Mouse (Mus musculus) heart, embryonic 10.5 days (tissue): Measurements from ENCODE around the gene Apoc2. TPM values are rescaled to one million over a fixed set of nuclear protein-coding genes. Genes with fewer than 3 reads are reported as not detected.

Experiments used
- DNase-seq: peaks from one replicate; pipeline ENCODE4 v3.0.0-alpha.2; 2017; ENCODE audit warnings: low spot score
- H3K27ac ChIP-seq: fragments of 300-500 bp; sonication (generic); 2 replicates; pipeline ENCODE4 v1.5.1; 2016; ENCODE audit warnings: mild to moderate bottlenecking
- H3K27me3 ChIP-seq: fragments of 300-500 bp; sonication (generic); 2 replicates; pipeline ENCODE4 v1.6.1; 2016; ENCODE audit warnings: mild to moderate bottlenecking; ENCODE audit not compliant: poor library complexity, insufficient read depth, severe bottlenecking
- H3K36me3 ChIP-seq: fragments of 300-500 bp; sonication (generic); 2 replicates; pipeline ENCODE4 v1.6.1; 2016; ENCODE audit warnings: mild to moderate bottlenecking, moderate library complexity
- H3K4me1 ChIP-seq: fragments of 300-500 bp; sonication (generic); 2 replicates; pipeline ENCODE4 v1.6.1; 2016; ENCODE audit warnings: mild to moderate bottlenecking
- H3K4me3 ChIP-seq: fragments of 300-500 bp; sonication (generic); 2 replicates; pipeline ENCODE4 v1.5.1; 2016; ENCODE audit warnings: mild to moderate bottlenecking, moderate library complexity
- H3K9me3 ChIP-seq: fragments of 300-500 bp; sonication (generic); 2 replicates; pipeline ENCODE4 v1.6.1; 2016; ENCODE audit warnings: mild to moderate bottlenecking, moderate library complexity
- WGBS: fragments of 180-500 bp; shearing (Covaris S2); methylation state at CpG from one replicate; pipeline ENCODE4 v1.1.7; 2016; 5-methylcytosine and 5-hydroxymethylcytosine counted together
- polyA plus RNA-seq: library from polyadenylated mRNA; unstranded; fragments of >200 nt; fragmentation: Nextera tagmentation; extraction: Ambion mirVana; gene quantifications from 2 replicates; pipeline ENCODE4 v1.2.1, GENCODE M21; 2016

The Apoc2 gene
- polyA plus RNA-seq, 1 experiment from 2014 or later: 10.8 TPM

- Histone ChIP-seq H3K4me3 (no peak overlapping the region), H3K36me3 (peaks cover 66% of the 10 kb centered on the region)
- no peak for DNase-seq
Observed at GRCm38 (mm10) chr7:19713196-19713595, 35.5 kb upstream of the Apoc2 start.

GRCm38 (mm10) chr7:19712414-19712813 is 34.7 kb upstream of the Apoc2 start:
- Histone ChIP-seq H3K27me3 (no peaks in the 10 kb centered on the region), H3K4me1 (peaks cover 21% of the 10 kb centered on the region), H3K36me3 (peaks cover 69% of the 10 kb centered on the region), H3K27ac (no peak overlapping the region), H3K4me3 (no peak overlapping the region), H3K9me3 (no peaks in the 10 kb centered on the region)
- WGBS: 80% methylated on average over 4 of the region's 4 CpGs
- DNase-seq: no peak

More at GRCm38 (mm10) chr7:19713196-19713595, 35.5 kb upstream of the Apoc2 start:
- Histone ChIP-seq H3K27ac (no peak overlapping the region), H3K9me3 (no peaks in the 10 kb centered on the region), H3K27me3 (no peaks in the 10 kb centered on the region), H3K4me1 (peaks cover 21% of the 10 kb centered on the region)
- WGBS: 50% methylated on average over 4 of the region's 4 CpGs

- no peak for DNase-seq
- 95% methylated on average over 10 of the region's 10 CpGs for WGBS
- Histone ChIP-seq H3K27me3 (no peaks in the 10 kb centered on the region), H3K36me3 (peaks cover 76% of the 10 kb centered on the region), H3K4me1 (peaks cover 15% of the 10 kb centered on the region), H3K27ac (no peak overlapping the region), H3K4me3 (no peak overlapping the region), H3K9me3 (no peaks in the 10 kb centered on the region)
Observed at GRCm38 (mm10) chr7:19710650-19711049, 32.9 kb upstream of the Apoc2 start.

GRCm38 (mm10) chr7:19705271-19705670 is 27.5 kb upstream of the Apoc2 start:
- no peak overlapping the region for H3K27ac ChIP-seq
- DNase-seq: no peak
- no peaks in the 10 kb centered on the region for H3K9me3 ChIP-seq
- no peak overlapping the region for H3K4me3 ChIP-seq
- peaks cover 15% of the 10 kb centered on the region for H3K4me1 ChIP-seq
- no peaks in the 10 kb centered on the region for H3K27me3 ChIP-seq
- H3K36me3 ChIP-seq: peaks cover 80% of the 10 kb centered on the region
- WGBS: 94% methylated on average over 7 of the region's 7 CpGs

GRCm38 (mm10) chr7:19704475-19704874 is 26.7 kb upstream of the Apoc2 start:
- 90% methylated on average over 4 of the region's 4 CpGs for WGBS

GRCm38 (mm10) chr7:19702859-19703555 is 25.3 kb upstream of the Apoc2 start:
- H3K36me3 ChIP-seq: peaks cover 60% of the 10 kb centered on the region
- H3K4me3 ChIP-seq: no peak overlapping the region
- peak; percentile 75 for DNase-seq
- H3K27me3 ChIP-seq: no peaks in the 10 kb centered on the region
- H3K4me1 ChIP-seq: peaks cover 29% of the 10 kb centered on the region
- WGBS: 89% methylated on average over 16 of the region's 16 CpGs
- no peaks in the 10 kb centered on the region for H3K9me3 ChIP-seq
- no peak overlapping the region for H3K27ac ChIP-seq

More at GRCm38 (mm10) chr7:19704475-19704874, 26.7 kb upstream of the Apoc2 start:
- no peak overlapping the region for H3K27ac ChIP-seq
- peaks cover 73% of the 10 kb centered on the region for H3K36me3 ChIP-seq
- no peak for DNase-seq
- H3K4me1 ChIP-seq: peaks cover 19% of the 10 kb centered on the region
- no peak overlapping the region for H3K4me3 ChIP-seq
- H3K27me3 ChIP-seq: no peaks in the 10 kb centered on the region
- H3K9me3 ChIP-seq: no peaks in the 10 kb centered on the region

GRCm38 (mm10) chr7:19701069-19701761 is 23.5 kb upstream of the Apoc2 start:
- peaks cover 32% of the 10 kb centered on the region for H3K4me1 ChIP-seq
- H3K9me3 ChIP-seq: no peaks in the 10 kb centered on the region
- H3K36me3 ChIP-seq: peaks cover 55% of the 10 kb centered on the region
- H3K27ac ChIP-seq: peak overlapping the region; percentile 72
- H3K4me3 ChIP-seq: peak overlapping the region; percentile 10; the same call in 1 of the 2 replicates
- no peaks in the 10 kb centered on the region for H3K27me3 ChIP-seq
- peak; percentile 91 for DNase-seq
- WGBS: 28% methylated on average over 22 of the region's 22 CpGs

GRCm38 (mm10) chr7:19700299-19701068 is 22.7 kb upstream of the Apoc2 start:
- Histone ChIP-seq H3K27ac (peak overlapping the region; percentile 65), H3K4me1 (peaks cover 39% of the 10 kb centered on the region), H3K36me3 (peaks cover 58% of the 10 kb centered on the region), H3K27me3 (no peaks in the 10 kb centered on the region), H3K9me3 (no peaks in the 10 kb centered on the region), H3K4me3 (peak overlapping the region; percentile 10; the same call in 1 of the 2 replicates)
- DNase-seq: peak; percentile 74
- WGBS: 49% methylated on average over 12 of the region's 12 CpGs

GRCm38 (mm10) chr7:19699827-19700148 is 22.0 kb upstream of the Apoc2 start:
- no peak overlapping the region for H3K27ac ChIP-seq
- peak overlapping the region; percentile 59; the same call in 1 of the 2 replicates for H3K4me3 ChIP-seq
- WGBS: 74% methylated on average over 4 of the region's 4 CpGs
- H3K9me3 ChIP-seq: no peaks in the 10 kb centered on the region
- no peak for DNase-seq
- H3K4me1 ChIP-seq: peaks cover 46% of the 10 kb centered on the region
- H3K36me3 ChIP-seq: peaks cover 52% of the 10 kb centered on the region
- H3K27me3 ChIP-seq: no peaks in the 10 kb centered on the region

GRCm38 (mm10) chr7:19698907-19699826 is 21.4 kb upstream of the Apoc2 start, which contains the start of gene Apoe:
Gene Apoe, minus strand, starts transcription at chr7:19699188.
- peak within 1 kb of the TSS; percentile 59 for H3K4me3 ChIP-seq
- no peaks in the 10 kb centered on the region for H3K9me3 ChIP-seq
- H3K36me3 ChIP-seq: peaks cover 47% of the 10 kb centered on the region
- H3K27me3 ChIP-seq: no peaks in the 10 kb centered on the region
- peak; percentile 81 for DNase-seq
- H3K27ac ChIP-seq: peak within 1 kb of the TSS; percentile 79
- peaks cover 52% of the 10 kb centered on the region for H3K4me1 ChIP-seq
- WGBS: 2% methylated on average over 20 of the region's 20 CpGs

GRCm38 (mm10) chr7:19697949-19698906 is 20.5 kb upstream of the Apoc2 start:
- Histone ChIP-seq H3K27ac (peak overlapping the region; percentile 79), H3K4me3 (peak overlapping the region; percentile 59), H3K36me3 (peaks cover 38% of the 10 kb centered on the region), H3K4me1 (peaks cover 61% of the 10 kb centered on the region), H3K27me3 (no peaks in the 10 kb centered on the region), H3K9me3 (no peaks in the 10 kb centered on the region)
- DNase-seq: no peak
- 1% methylated on average over 28 of the region's 28 CpGs for WGBS
